Mouse (Mus musculus): ENCODE measurements around the gene Tmem131. TPM values are rescaled to one million over a fixed set of nuclear protein-coding genes. Genes with fewer than 3 reads are reported as not detected.

The Tmem131 gene
- total and polyA plus RNA-seq, 3 experiments: 51.0 to 298 (median 98.2) TPM

- H3K9me3 ChIP-seq (replicated peaks): no peaks in the 10 kb centered on the region
- H3K4me3 ChIP-seq (ENCODE audit: low read depth, low read length): no peak overlapping the region
- H3K27me3 ChIP-seq (ENCODE audit: insufficient read depth, low read length): peaks cover 13% of the 10 kb centered on the region
- TF ChIP-seq CTCF (IDR thresholded peaks at IDR 0.05; ENCODE audit: low read depth, low read length) (no peak), TAL1 (conservative IDR thresholded peaks at IDR 0.05; ENCODE audit: low read depth, low read length) (no peak), POLR2AphosphoS5 (IDR thresholded peaks at IDR 0.05; ENCODE audit: insufficient replicate concordance, low read depth, low read length) (no peak), GATA2 (IDR thresholded peaks at IDR 0.05; ENCODE audit: borderline replicate concordance, low read depth, low read length) (no peak), GATA1 (IDR thresholded peaks at IDR 0.05; ENCODE audit: borderline replicate concordance, low read length) (no peak)
- ATAC-seq (ENCODE audit: extremely low read depth, insufficient number of reproducible peaks, low FRiP score, poor library complexity, severe bottlenecking) (no peak), DNase-seq (ENCODE audit: low spot score) (no peak)
- H3K36me3 ChIP-seq (replicated peaks): no peaks in the 10 kb centered on the region
- H3K4me1 ChIP-seq (ENCODE audit: insufficient read depth, low read depth, low read length): peaks cover 8% of the 10 kb centered on the region; the same call in 1 of the 2 replicates
These were observed 200.4 kb downstream of the Tmem131 start for GRCm38 (mm10) chr1:36743046-36743445.

Other genes starting within 250 kb of the Tmem131 start
- gene 4933424G06Rik, start 233.5 kb downstream of the Tmem131 start, total RNA-seq (2014; fragmentation: Nextera tagmentation): 0.75 TPM in 1 of 2 replicates, not detected in the other
- 0.17 and 0.38 TPM in 2 replicates for gene 4933424G06Rik, start 233.5 kb downstream of the Tmem131 start, total RNA-seq (2017)
- gene 4933424G06Rik, start 233.5 kb downstream of the Tmem131 start, polyA plus RNA-seq (2012): not detected in 2 replicates
- gene Actr1b, start 229.2 kb downstream of the Tmem131 start, total RNA-seq (2014; fragmentation: Nextera tagmentation): 50.8 and 54.1 TPM in 2 replicates
- gene Actr1b, start 229.2 kb downstream of the Tmem131 start, total RNA-seq (2017): 87.4 and 94.2 TPM in 2 replicates
- 66.2 and 68.0 TPM in 2 replicates for gene Actr1b, start 229.2 kb downstream of the Tmem131 start, polyA plus RNA-seq (2012)
- gene Zap70, start 181.9 kb downstream of the Tmem131 start, total RNA-seq (2014; fragmentation: Nextera tagmentation): not detected in 2 replicates
- not detected in 2 replicates for gene Zap70, start 181.9 kb downstream of the Tmem131 start, total RNA-seq (2017)
- gene Zap70, start 181.9 kb downstream of the Tmem131 start, polyA plus RNA-seq (2012): 0.08 TPM in 1 of 2 replicates, not detected in the other
- not detected in 2 replicates for gene Vwa3b, start 82.9 kb upstream of the Tmem131 start, total RNA-seq (2014; fragmentation: Nextera tagmentation)
- gene Vwa3b, start 82.9 kb upstream of the Tmem131 start, total RNA-seq (2017): 0.49 TPM in 1 of 2 replicates, not detected in the other
- gene Vwa3b, start 82.9 kb upstream of the Tmem131 start, polyA plus RNA-seq (2012): not detected in 2 replicates

All from G1E (cell line).